Mouse (Mus musculus): ENCODE results near the gene Rpl18a.

Gene Rpl18a

DNA sequence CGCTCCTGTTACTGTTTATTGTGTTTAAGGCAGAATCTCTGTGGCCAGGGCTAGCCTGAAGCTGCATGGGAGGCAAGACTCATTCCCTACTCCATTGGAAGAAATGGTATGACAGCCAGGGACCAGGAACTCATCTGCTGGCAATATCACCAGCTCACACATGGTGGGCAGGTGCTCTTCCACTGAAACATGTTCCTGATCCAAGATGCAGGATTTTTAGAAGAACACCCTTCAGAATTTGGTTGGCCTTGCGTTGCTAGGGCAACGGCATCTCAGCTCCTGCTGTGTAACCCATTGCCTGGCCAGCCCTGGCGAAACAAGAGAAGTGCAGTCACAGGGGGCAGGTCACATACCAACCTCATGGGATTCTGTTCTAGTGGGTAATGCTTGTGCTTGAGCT, 17.7 kb downstream of the Rpl18a start:
- no peak for DNase-seq

DNA sequence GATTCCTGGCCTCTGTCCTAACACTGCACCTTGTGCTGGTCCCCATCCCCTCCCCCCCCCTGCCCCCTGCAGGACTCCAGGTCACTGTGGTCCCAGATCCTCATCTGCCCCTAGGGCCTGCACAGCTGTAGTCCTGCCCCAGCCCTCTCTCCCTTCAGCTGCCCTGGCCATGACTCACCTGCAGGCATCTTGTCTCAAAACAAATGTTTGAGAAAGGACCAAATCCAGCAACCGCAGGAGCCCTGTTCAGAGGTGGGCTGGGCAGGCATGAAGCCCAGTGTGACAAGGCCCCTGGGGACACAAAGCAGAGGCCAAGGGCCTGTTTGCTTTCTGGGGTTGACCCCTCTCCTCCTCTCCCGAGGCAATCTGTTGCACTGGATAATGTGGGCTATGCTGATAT, 19.0 kb downstream of the Rpl18a start:
- DNase-seq: no peak

DNA sequence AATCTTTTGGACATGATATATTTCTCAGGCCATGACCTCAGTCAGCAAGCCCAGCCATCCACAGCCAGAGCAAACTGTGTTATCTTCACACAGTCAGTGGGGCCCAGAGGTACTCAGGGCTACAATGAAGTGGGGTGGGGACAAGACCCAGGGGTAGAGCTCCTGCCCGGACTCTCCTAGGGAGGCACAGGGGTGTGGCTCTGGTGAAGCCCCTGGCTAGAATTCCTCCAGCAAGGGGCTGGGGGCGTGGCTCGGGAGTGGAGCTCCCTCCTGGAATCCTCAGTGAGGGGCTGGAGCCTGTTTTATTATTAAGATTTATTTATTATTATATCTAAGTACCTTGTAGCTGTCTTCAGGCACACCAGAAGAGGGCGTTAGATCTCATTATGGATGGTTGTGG, 20.8 kb downstream of the Rpl18a start:
- DNase-seq: no peak

DNA sequence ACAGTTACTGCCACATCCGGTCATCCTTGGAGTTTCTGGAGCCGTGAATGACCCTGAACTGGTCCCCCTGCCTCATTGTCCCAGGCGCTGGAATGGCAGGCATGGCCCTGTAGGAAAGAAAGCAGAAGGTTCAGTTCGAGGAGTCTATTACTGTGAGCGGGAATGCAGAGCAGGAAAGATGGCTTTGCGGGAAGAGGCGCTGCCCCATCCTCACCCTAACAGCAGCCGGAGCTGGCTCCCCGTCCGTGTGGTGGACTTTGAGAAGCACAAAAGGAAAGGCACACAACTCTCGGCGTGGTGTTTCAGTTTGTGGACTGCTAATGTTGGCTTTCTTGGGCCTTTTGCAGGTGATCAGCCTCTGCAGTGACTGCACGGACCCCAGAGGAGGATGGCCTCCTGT, 22.8 kb downstream of the Rpl18a start:
- no peak for DNase-seq

DNA sequence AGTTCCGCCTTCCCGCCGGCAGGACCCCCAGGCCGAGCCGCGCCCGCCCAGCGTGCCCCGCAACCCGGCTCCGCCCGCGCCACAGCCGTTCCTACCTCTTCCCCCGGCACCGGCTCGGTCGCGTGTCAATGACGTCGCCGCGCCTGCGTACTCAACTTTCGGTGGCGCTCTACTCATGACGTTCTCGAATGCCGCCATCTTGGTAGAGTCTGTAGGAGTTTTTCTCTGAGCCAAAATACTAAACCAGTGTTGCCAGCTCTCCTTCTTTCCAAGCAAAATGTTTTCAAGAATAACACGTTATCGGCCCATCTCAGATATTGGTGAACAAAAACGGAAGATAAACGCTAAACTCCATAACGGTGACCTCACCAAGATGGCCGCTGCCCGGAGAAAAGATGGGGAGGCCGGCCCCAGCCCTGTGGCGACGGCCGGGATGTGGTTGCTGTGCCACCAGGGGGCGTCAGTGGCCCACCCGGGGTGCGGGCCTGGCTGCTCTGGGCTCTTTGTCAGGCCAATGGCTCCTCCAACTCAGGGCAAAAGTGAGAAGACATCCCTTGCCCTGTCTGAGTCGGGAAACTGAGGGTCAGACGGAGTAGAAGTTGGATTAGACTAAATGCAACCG, 23.7 kb downstream of the Rpl18a start, which contains the start of gene Ccdc124:
Ccdc124 (minus strand) TSS at position 572 of the 622 bp plus-strand sequence.
- peak; percentile 94 for DNase-seq

DNA sequence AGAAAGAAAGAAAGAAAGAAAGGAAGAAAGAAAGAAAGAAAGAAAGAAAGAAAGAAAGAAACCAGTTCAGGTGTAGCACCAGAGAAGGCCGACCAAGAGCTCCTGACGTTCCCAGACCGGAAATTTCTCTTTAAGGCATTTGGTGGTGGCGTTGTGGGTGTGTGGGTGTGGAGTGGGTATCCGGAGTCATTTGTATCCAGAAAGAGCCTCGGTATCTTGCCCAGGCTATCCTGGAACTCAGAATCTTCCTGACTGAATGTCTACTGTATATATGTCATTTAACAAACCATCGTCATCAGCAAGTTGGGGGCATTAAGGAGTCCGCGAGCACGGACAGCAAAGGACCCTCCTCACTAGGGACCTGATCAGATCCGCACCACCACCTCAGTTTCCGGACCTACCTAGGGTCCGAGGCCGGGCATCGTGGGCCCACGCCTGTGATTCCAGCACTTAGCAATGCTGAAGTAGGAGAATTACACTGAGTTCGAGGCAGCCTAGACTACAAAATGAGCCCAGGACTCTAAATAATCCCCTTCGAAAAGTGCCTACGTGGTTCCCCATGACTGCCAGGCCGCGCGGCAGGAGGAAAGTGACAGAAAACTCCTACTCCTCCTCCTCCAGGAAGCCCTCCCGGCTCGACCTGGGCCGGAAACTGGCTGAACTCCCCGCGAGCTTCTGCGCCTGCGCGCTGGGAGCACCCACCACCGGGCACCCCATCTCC, 24.4 kb downstream of the Rpl18a start:
- no peak for DNase-seq

DNA sequence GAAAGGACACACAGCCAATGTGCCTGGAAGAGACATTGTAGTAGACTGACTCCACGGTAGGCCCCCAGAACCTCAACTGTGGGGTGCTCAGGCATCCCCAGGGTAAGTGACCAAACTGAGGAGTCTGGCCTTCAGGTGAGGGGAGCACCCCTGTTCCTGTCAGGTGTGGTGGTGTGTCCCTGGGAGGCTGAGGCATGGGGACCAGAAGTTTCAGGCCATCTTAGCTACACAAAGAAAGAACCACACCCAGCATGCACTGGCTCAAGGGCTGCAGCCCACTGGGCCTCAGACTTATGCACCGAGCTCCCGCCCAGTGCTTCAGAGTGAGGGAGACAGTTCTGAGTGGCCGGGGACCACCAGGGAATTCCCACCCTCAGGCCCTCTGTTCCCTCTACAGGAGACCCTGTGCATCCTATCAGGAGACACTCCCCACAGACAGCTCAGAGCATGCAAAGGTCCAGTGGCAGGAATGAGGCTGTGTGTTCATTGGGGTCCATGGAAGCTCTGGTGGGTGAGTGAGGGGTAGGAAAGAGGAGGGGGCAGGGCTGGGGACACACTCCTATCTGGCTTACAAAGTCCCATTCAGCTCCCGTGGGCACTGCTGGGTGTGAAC, 25.9 kb downstream of the Rpl18a start:
- no peak for DNase-seq

DNA sequence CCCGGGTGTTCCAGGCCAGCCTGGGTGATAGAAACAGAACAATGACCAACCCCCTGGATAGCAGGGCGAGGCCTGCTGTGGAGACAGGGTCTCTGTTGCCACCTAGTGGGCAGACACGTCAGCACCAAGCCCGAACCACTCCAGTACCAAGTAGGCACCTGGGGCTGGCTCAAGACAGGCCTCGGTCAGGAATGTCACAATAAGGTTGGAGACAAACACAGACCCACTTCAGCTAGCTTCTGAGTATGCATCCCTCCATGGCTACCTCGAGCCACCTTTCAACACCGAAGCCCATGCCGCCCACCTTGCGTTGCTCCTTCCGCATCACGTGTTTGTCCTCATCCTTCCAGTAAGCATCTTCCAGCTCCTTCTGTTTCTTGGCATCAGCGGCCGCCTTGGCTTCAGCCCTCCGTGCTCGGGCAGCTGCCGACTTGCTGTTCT, 27.6 kb downstream of the Rpl18a start:
- DNase-seq: peak; percentile 77

DNA sequence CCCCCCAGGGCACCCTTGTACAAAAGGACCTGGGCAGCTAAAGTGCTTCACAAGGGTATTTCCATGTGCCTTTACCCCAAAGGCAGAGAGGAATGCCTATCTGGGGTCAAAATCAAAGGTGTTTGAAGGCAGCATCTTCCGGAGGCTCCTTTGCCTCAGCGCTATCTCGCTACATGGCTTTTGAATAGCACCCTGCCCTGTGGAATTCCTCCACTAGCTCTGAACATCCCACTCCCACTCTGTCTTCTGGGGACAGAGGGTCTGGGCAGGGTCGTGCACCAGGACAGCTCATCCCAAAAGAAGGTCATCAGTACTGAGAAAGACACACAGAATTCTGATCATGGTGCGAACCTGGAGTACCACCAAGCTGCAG, 28.0 kb downstream of the Rpl18a start:
- DNase-seq: no peak

DNA sequence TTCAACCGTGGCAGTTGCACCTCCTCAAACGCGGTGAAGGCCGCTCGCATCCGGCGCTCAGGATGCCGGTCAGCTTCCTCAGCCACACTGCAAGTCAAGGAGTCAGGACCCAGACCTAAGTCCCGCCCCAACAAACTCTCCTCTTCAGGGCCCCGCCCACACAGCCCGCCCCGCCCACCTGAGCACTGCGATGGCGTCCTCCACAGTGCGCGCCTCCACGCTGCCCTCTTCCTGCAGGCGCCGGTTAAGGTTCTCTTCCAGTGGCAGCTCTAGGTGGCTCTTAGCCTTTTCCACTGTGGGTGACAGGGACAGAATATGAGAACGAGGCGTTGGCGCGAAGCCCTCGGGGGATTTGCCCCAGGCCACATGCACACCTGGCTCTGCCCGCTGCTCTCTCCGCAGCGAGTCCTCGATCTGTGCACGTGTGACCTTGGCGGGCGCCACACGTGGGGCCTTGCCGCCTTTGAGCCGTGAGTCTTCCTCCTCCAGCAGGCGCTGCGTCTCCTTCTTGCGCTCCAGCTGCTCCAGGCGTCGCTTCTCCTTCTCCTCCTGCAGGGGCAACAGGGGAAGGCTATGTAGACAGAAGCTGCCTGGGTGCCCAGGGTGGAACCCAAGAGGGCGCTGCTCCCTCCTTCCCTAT, 28.5 kb downstream of the Rpl18a start:
- DNase-seq: no peak

DNA sequence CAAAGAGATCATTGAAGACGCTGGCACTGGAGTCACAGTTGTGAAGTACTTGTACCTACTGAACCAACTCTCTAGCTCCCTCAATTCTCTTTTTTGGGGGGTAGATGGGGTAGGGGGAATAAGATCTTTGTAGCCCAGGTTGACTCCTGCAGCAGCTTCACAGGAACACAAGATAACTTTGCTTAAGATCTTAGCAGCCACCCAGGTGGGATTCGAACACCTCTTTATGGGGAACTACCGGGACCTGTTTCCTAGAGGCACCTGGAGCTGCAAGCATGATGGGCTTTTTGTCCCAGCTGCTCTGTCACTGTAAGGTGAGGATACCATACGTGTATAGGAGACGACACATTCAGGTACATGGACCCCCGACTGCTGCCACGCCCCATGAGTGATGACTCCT, 30.6 kb downstream of the Rpl18a start:
- no peak for DNase-seq

DNA sequence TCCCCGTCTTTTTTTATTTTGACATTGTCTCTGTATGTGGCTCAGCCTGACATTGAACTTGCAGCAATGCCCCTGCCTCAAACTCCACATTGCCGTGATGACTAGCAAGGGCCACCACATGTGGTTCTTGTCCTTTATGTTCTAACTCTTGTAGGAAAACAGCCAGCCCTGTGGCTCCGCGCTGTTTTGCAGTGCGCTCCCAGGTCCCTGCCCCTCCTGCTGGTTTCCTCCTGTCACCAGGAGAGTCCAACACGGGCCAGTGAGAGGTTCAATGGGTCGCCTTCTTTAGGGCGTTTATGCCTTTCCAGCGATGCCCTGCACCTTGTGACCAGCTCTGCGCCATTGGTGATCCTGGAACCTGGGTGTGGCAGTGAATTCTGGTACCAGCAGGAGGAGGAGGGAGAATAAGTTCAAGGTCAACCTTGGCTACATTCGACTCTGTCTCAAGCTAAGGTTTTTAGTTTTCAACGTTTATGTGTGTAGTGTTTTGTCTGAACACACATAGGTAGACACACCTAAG, 31.2 kb downstream of the Rpl18a start:
- DNase-seq: no peak

DNA sequence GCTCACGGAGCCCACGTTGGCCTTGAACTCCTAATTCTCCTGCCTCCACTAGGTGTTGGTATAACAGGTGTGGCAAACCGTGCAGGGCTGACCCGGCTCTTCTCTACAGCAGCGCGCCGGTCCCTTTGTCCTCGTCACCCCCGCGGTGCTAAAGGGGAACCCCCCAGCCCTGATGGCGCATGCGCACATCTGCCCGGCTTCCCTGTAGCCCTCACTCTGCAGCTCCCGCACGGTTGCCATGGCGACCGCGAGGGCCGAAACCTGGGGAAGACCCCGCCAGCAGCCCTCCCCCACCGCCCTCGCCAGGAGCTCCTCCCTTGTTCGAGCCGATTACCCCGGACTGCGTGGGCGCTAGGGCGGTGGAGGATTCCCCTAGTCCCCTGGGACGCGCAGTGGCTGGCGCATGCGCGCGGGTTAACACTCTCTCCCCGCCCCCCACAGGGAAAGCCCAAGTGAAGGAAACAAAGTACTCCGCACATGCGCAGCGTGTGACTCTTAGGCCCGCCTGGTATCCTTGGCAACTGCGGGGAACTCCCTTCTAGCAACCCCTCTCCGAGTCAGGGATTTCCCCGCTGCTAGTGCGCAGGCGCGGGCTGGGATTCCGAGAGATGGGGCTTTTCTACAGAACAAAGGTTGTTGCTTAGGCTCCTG, 31.7 kb downstream of the Rpl18a start:
- DNase-seq: peak; percentile 99

DNA sequence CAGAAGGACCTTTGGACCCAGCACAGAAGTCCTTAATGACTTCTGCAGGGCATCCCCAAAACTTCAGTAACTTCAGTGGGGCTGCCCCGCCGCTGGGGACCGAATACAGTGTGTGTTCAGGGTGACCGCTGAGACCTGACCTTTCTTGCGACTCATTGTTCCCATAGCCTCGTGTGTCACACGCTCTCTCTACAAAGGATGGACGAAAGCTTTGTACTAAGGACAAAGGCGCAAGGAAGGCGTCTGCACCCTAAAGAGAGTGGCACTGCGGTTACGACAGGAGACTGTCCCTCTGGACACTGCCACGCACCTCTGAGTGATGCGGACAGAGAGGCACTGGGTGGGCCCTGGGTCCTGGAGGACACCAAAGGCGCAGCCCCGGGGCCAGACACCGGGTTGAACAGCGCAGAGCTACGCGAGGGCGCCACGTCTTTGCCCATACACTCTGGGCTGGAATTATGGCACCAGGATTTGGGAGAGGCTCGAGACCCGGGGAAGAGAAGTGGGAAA, 32.4 kb downstream of the Rpl18a start:
- no peak for DNase-seq

DNA sequence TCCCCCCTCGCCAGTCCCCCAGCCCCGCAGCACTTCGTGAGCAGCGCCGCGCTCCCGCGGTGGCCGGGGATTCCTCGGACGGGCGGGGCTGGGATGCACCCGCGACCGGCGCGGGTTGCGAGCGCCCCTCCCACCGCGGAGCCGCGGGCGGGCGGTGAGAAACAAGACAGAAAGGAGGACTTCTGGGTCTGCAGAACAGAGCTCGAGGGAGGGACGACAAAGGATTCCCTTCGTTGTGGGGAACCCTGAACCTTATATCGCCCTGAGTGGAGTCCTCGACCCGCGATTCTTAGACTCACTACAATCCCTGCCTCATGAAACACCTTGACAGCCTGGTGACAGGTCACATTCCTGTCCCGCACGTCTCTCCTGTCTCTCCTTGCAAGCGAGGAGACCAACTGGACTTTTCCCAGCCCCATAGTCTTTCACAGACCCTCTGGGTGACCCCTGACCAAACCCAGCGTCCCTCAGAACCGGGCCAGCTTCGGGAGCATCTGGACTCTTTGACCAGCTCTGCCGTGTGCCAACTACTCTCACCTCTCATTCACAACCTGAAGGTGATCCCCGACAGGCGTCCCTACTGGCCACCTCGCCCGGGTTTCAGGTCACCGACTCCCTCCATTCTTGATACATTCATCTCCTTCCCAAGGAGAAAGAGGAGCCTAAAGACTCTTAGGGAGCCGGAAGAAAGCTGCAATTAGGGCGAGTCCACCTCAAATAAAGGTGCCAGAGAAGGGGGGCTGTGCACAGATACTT, 33.1 kb downstream of the Rpl18a start:
- DNase-seq: no peak

DNA sequence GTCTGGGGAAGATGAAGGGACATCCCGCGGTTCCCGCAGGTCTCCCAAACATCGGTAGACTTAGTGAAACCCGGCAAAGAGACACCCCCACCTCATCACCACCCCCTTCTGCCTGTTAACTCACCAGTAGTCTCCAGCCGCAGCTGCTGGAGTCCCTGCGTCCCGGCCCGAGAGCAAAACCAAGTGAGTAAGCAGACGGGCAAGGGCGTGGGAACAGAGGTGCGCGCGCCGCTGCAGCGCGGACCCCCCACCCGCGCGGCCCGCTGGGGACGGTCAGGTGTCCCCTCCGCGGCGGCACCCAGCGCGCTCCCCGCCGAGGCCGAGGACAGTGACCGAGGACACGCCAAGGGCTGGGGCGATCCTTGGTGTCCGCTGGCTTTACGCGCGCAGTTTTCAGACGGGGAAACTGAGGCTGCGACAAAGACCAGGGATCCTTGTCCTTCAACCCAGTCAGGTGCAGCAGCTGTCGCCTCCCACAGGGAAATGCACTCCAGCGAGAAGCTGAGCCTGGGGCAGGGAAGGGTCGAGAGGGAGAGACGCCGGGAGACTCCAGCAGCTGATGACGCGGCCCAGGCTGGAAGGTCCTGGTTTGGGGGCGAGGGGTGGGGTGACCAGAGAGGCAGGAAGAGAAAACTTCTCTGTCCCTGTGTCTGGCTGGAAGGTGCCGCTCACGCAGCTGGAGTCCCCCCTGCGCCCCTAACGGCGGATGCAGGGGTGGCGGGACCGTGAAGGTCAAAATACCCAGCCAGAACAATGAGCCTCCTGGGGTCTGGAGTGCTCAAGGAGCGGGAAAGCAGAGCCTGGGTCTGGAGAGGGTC, 34.2 kb downstream of the Rpl18a start, which contains the start of gene Kcnn1:
Kcnn1 (minus strand) TSS at position 435 of the 818 bp plus-strand sequence.
- no peak for DNase-seq

DNA sequence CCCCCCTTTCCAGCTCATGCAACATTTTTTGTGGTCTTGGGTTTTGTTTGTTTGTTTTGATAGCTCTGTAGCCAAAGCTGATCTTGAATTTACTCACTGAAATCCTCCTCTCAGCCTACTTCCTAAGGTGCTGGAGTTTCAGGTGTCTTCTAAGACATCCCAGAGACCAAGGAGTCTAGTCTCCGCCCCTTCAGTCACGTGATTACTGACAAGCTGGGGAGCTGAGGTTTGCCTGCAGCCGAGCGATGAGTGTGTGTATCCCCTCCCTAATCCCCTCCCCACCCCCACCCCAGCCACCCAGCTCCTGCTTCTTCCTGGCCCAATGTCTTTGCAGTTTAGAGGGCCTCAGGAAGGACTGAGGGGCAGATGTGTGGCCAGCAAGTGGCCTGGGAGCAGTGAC, 39.7 kb downstream of the Rpl18a start:
- DNase-seq: no peak

DNA sequence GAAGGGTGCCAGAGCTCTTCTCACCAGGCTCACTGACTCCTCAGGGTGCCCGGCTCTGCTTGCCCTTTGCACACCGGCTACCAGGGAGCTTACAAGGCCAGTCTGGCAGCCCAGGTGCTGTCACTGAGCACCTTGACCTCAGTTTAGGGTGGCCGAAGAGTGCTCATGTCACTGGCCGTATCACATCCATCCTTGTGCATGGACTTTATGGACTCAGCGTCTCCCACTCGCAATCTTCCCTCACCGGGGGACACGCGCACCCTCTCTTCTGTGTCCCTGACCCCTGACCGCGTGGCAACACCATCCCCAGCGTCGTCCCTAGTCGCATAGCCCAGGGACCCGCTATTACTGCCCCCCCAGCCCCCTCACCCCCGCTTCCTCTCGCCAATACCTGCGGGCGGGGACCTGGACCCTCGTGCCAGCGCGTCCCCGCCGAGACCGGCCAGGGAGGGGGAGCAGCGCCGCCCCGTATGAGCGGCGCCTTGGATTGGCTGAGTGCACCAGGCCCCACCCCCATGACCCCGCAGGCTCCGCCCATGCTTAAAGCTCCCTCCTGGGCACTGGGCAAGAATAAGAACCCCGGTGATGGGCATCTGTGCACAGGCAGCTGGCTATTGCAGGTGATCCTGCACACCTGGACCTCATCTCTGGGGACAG, 40.5 kb downstream of the Rpl18a start:
- DNase-seq: peak; percentile 86

DNA sequence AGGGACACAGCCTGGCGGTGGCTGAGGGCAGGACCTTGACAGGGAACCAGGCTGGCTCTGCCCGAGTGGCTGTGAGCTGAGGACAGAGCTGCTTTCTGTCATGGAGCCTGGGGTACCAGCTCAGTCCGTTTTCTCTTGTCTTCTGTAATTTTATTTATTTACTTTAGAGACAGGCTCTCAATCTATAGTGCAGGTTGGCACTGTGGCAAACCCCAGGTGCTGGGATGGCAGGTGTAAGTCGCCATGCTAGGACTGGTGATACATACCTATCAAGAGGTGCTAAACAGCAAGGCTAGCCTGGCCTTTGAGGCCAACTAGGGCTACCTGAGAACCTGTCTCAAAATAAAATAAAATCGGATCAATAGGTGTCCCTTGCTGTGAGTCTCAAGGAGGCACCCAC, 41.2 kb downstream of the Rpl18a start:
- DNase-seq: no peak

DNA sequence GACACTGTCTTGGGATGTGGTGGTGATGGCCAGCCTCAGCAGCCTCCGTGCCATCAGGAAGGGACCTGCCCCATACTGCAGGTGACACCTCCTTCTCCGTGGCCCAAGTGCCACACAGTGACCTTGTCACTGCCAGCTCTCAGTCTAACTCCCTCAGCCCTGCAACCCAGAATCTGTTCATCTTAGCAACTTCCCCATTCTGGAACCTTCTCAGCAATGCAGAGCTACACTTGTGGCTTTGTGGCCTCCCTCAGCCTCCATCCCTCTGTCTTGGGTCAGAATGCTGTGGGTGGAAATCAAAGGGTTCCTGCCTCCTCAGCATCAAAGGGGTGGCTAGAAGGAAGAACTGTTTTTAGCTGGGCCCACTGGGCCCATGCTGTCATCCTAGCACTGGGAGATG, 43.3 kb downstream of the Rpl18a start:
- no peak for DNase-seq

All from right cerebral cortex, adult 18-20 months (tissue).